Mouse (Mus musculus) ovary, postnatal 10 days (tissue): Measurements from ENCODE around the gene B430305J03Rik.

Source experiments
- DNase-seq: peaks from one replicate; pipeline ENCODE4 v3.0.0; 2022; ENCODE audit warnings: low spot score

The B430305J03Rik gene

DNA sequence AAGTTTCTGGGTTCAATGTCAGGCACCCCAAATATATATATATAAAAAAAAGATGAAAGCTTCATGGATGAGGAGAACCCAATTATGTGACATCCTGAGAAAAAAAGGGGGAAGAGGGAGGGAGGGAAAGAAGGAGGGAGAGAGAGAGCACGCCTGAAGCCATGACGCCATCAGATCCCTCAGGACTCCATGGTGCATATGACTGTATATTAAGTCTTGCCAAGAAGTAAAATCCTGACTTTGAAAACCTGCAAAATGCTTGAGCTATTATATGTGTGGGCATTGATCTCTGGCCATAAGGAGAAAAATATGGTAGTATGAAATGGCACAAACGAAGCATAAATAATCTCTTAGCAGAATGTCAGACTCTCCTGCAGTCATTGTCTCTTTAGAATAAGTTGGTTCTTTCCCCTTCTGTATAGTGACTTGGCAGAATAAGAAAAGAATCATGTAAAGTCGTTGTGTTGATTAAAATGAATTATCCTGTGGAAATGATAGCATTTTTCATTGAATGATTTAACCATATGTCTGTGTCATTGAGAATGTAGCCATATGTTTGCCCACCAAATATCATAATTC is 17.6 kb downstream of the B430305J03Rik start:
- DNase-seq, result no peak

DNA sequence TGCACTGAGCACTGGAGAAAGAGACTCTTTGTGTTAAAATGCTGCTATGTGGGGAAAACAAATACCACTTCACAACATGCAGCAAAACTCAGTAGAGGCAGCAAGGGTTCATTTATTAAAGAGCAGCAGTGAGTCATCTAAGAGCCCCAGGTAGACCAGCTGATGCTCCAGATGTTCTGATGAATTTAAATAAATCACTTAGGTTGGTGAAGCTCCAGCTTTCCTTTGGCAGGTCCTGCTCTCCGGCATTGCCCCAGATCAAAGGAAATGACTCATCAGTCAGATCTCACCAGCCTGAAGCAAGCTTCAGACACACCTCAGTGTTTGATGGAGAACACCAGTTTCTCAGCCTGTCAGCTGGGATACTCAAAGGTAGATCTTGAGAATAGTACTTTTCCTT is 20.1 kb downstream of the B430305J03Rik start:
- DNase-seq, result no peak

DNA sequence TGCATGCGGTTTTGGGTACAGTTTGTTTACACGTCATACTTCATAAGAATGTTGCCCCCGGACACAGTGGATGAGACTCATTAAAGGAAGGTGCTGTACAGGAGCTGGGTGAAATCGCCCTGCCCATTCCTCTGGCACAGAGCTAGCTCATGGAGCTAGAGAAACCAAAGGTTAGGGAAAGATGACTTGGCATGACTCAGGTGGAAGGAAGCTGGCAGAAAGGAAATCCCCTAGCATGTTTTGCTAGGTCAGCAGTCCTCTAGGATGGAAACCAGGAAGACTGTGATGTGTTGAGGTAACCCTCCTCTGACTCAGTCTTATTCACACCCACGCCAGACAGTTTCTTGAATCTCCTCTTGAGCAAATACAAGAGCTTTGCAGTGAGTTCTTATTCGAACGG is 21.7 kb downstream of the B430305J03Rik start:
- DNase-seq, result no peak

DNA sequence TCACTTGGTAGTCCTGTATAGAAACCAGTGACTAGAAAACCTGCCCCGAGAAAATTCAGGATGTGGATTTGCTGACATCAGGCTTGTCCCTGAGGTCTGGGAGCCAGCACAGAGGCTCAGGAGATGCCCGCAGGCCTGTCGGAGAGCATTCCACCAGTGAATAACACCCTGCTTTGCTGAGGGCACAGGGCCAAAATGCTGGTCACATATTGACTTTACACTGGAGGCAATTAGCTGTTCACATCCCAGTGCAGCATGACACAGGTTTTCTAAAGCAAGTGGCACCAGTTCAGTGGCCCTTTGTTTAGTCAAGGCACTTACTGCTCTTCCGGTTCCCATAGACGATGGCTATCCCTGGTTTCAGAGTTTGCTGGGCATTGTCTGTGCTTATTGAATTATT is 25.4 kb downstream of the B430305J03Rik start:
- no peak for DNase-seq

DNA sequence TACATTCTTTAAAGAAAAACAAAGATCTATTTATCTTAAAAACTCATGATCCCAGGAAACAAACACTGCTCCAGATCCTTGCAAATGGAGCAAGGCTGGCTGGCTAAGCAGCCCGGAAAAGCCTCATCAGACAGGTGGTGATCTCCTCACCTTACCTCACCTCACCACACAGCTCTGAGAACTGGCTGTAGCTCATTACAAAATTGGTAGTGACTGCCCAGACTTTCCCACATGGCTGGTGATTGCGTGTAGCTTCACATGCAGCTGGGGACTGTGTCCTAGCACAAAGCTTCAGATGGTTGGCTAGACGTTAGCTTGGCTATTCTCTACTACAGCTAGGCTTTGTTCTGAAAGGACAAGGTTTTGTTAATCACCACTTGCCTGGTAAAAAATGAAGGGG is 28.5 kb downstream of the B430305J03Rik start:
- no peak for DNase-seq

DNA sequence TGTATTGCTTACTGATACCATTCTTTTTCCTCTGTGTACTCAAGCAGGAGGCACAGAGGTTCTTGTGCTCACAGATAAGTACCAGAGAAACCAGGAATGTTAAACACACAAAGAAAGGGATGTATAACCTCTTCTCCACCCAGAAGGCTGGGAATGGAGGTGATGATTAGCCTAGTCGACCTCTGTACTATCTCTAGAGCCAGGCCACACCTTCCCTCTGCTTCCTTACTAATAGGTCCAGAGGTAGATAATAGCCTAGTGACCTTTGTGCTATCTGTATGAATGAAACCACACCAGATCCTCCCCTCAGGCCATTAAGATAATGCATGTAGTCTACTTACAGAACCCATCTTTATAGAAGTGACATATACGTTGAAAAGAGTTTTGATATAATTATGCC is 29.5 kb downstream of the B430305J03Rik start:
- no peak for DNase-seq

DNA sequence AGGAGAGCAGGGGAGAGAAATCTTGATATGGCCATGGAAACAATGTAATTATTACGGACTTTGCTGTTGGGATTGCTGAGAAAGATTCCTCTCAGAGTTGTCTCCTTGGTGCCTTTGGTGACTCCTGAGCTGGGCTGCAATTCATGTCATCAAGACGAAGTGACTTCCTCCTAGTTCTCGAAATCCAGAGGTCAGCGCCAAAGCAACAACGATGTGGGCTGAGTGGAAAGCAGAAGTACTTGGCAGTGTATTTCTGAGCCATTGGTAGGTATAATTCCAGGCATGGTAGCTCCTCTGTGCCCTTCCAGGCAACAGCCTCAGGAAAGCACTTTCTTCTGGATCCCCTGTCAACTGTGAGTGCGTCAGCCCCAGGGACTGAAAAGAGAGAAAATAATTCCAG is 44.1 kb downstream of the B430305J03Rik start:
- no peak for DNase-seq

DNA sequence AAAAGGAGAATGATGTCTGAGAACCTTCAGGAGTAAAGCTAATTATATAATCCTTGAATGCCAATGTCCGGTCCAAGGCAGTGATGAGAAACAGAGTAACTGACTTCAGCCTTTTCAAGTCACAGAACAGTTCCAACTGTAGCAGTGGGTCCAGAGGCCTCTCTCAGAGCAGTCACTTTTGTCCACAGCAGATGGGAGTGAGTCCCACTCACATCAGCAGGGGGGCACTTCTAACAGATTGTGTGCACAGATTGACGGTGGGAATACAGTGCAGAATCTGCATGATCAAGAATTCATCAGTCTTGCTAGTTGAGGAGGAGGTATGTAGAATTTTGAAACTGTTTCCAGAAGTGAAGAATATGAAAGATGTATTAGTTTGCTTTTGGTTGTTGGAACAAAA is 45.7 kb downstream of the B430305J03Rik start:
- no peak for DNase-seq

DNA sequence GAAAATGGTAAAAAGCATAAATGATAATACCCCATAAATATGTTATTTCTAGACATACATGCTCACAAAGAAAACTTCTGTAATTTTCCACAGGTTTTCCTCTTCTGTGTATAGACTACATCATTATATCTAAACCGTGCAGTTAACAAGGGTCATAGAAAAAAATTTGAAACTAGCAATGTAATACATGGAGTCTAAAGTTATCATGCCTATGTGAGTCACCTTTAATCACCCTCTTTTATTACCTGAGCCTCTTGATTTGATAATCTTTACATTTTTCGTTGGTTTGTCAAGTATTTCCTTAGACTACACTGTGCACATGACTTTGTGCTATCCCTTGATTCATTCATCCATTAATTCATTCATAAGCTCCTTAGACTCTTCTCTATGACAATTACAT is 50.7 kb downstream of the B430305J03Rik start:
- DNase-seq, result no peak
